Mouse (Mus musculus) neural tube, embryonic 14.5 days (tissue): ENCODE measurements around the gene Nrsn1. TPM values are rescaled to one million over a fixed set of nuclear protein-coding genes. Genes with fewer than 3 reads are reported as not detected.

Source experiments
- ATAC-seq: fragments of 200-750 bp; cut with Nextera tagmentation; 2 replicates; pipeline ENCODE4 v1.8.0; 2017; ENCODE audit warnings: low read depth, mild to moderate bottlenecking, moderate TSS enrichment, moderate library complexity
- H3K27ac ChIP-seq: fragments of 300-500 bp; sonication (generic); 2 replicates; pipeline ENCODE4 v1.5.1; 2014; ENCODE audit warnings: low read depth, mild to moderate bottlenecking, control low read depth, low read length, moderate library complexity, mixed read lengths
- H3K27me3 ChIP-seq: fragments of 300-500 bp; sonication (generic); 2 replicates; pipeline ENCODE4 v1.6.1; 2014; ENCODE audit warnings: low read length; ENCODE audit not compliant: control insufficient read depth, insufficient read depth
- H3K36me3 ChIP-seq: fragments of 300-500 bp; sonication (generic); 2 replicates; pipeline ENCODE4 v1.6.1; 2014; ENCODE audit warnings: low read length, mixed read lengths; ENCODE audit not compliant: control insufficient read depth, insufficient read depth
- H3K4me1 ChIP-seq: fragments of 300-500 bp; sonication (generic); 2 replicates; pipeline ENCODE4 v1.6.1; 2014; ENCODE audit warnings: low read length; ENCODE audit not compliant: control insufficient read depth, insufficient read depth
- H3K4me2 ChIP-seq: fragments of 300-500 bp; sonication (generic); 2 replicates; pipeline ENCODE4 v1.6.1; 2014; ENCODE audit warnings: mild to moderate bottlenecking, low read depth, low read length, control low read depth
- H3K4me3 ChIP-seq: fragments of 300-500 bp; sonication (generic); 2 replicates; pipeline ENCODE4 v1.5.1; 2014; ENCODE audit warnings: low read depth, low read length, control low read depth, mixed read lengths
- H3K9ac ChIP-seq: fragments of 300-500 bp; sonication (generic); replicated peaks from 2 replicates; pipeline ENCODE4 v1.6.1; 2014; ENCODE audit warnings: low read depth, mild to moderate bottlenecking, control low read depth, low read length, mixed read lengths
- H3K9me3 ChIP-seq: fragments of 300-500 bp; sonication (generic); 2 replicates; pipeline ENCODE4 v1.6.1; 2016; ENCODE audit warnings: low read length; ENCODE audit not compliant: control insufficient read depth
- WGBS: fragments of 180-500 bp; shearing (Covaris S2); extraction: QIAGEN DNeasy Blood & Tissue Kit; methylation state at CpG from one replicate; pipeline ENCODE4 v1.1.7; 2014; 5-methylcytosine and 5-hydroxymethylcytosine counted together
- polyA plus RNA-seq: library from polyadenylated mRNA; unstranded; fragments of >200 nt; fragmentation: Nextera tagmentation; extraction: Ambion mirVana; gene quantifications from 2 replicates; pipeline ENCODE4 v1.2.1, GENCODE M21; 2014

Nrsn1 gene
- polyA plus RNA-seq, 1 experiment from 2014 or later, result 63.1 TPM

DNA sequence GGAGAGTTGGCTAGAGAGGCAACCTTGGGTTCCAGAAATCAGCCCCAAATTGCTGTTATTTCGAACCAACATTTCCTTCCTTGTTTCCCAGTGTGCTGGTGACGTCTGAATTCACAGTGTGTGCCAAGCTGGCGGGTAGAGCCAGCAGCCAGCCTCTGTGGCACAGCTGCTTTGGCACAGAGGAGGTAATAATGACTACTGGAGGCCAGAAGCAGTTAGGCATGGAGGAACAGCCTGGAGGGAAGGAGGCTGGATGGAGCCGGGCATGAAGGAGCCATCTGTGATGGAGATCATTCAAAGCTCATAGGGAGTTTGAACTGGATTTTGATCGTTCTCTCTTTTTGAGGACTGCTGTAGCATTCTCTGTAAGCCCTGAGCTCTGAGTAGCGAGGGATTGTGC lies 12.7 kb downstream of the Nrsn1 start:
- Histone ChIP-seq H3K27me3 (no peaks in the 10 kb centered on the region), H3K9ac (no peak overlapping the region), H3K36me3 (no peaks in the 10 kb centered on the region), H3K27ac (no peak overlapping the region), H3K4me3 (no peak overlapping the region), H3K4me1 (no peaks in the 10 kb centered on the region), H3K9me3 (no peaks in the 10 kb centered on the region), H3K4me2 (no peak overlapping the region)
- WGBS, result 65% methylated on average over 6 of the region's 6 CpGs
- peak; percentile 88; the same call in 1 of the 2 replicates for ATAC-seq

DNA sequence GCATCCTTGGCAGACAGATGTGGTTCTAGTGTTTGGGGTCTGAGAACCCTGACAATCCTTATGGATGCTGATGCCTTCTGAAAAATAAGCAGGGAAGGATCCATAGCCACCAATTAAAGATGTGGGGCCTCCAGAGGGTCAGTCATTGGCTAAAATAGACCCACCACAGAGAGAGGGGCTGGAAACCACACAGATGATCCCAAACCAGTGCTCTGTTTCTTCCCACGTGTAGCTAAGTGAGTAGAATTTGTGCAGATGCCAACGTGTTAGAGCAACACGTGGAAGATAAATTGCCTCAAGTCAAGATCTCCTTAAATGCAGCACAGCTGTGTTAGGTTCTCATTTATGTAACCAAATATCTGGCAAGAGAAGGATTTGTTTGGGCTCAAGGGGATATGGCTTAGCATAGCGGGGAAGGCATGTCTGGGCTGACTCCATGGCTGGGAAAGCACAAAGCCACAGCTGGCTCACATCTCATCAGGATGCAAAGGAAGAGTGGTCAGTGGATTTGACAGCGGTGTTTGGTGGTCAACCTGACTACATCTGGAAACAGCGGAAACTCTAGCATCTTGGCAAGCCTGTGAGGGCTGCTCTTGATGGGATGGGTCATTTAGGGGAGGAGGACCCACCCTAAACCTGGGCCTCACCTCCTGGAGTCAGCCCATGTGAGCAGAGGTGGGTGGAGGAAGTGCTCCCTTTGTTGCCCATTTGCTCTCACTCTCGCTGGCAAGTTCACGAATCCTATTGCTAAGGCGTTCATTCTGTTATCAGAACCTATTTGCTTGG lies 15.6 kb downstream of the Nrsn1 start:
- no peaks in the 10 kb centered on the region for H3K36me3 ChIP-seq
- H3K27me3 ChIP-seq, result no peaks in the 10 kb centered on the region
- WGBS, result 81% methylated on average over 9 of the region's 9 CpGs
- no peak overlapping the region for H3K27ac ChIP-seq
- no peaks in the 10 kb centered on the region for H3K9me3 ChIP-seq
- H3K4me2 ChIP-seq, result no peak overlapping the region
- ATAC-seq, result no peak
- H3K4me1 ChIP-seq, result no peaks in the 10 kb centered on the region
- no peak overlapping the region for H3K4me3 ChIP-seq
- no peak overlapping the region for H3K9ac ChIP-seq

DNA sequence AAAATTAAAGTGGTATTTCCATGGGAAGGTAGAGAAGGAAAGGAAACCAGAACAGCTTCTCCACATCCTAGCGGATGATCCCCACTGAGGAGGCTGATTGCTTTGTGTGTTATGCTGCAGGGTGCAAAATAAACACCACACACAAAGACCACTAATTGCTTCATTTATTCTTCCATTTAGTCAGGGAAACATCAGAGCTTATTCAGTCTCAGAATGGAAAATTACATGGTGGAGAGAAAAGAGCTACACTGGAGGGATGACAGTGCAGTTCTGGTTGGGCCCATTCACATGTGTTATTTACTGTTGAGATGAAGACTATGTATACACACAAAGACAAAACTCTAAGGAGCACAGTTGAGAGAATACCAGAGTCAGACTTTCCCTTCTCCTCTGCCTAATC lies 18.4 kb downstream of the Nrsn1 start:
- ATAC-seq, result no peak
- WGBS, result 62% methylated on average over 1 of the region's 1 CpGs
- no peak overlapping the region for H3K4me3 ChIP-seq

DNA sequence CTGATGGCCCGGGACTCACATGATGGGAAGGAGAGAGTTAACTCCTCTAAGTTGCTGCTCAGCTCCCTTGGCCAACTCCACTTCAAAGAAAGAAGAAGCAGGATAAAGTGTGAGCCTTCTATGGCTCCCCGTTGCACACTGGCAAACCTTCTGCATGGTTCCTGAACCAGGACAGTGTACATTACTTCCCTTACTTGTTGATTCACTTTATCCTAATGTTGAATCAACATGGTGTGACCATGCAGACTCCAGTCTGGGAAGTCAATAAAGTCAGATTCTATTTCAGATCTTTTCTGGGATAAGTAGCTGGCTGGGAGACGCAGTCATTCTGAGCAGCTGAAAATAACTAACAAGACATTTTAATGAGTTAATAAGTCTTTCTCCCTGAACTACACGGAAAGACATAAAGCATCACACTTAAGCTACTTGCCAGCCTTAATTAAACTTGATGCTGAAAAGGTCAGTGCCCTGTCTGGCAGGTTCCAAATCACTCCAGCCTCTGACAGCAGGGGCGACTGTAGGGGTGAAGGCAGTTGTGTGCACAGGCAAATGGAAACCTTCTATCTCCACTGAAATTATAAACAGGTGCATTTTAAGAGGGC lies 50.0 kb downstream of the Nrsn1 start:
- H3K4me2 ChIP-seq, result no peak overlapping the region
- no peaks in the 10 kb centered on the region for H3K27me3 ChIP-seq
- H3K36me3 ChIP-seq, result no peaks in the 10 kb centered on the region
- no peaks in the 10 kb centered on the region for H3K4me1 ChIP-seq
- H3K27ac ChIP-seq, result no peak overlapping the region
- no peaks in the 10 kb centered on the region for H3K9me3 ChIP-seq
- no peak for ATAC-seq
- 73% methylated on average over 5 of the region's 5 CpGs for WGBS
- no peak overlapping the region for H3K9ac ChIP-seq
- no peak overlapping the region for H3K4me3 ChIP-seq

More for the DNA sequence above, 18.4 kb downstream of the Nrsn1 start:
- Histone ChIP-seq H3K27ac (no peak overlapping the region), H3K4me1 (no peaks in the 10 kb centered on the region), H3K4me2 (no peak overlapping the region), H3K9ac (no peak overlapping the region), H3K9me3 (no peaks in the 10 kb centered on the region), H3K27me3 (no peaks in the 10 kb centered on the region), H3K36me3 (no peaks in the 10 kb centered on the region)

DNA sequence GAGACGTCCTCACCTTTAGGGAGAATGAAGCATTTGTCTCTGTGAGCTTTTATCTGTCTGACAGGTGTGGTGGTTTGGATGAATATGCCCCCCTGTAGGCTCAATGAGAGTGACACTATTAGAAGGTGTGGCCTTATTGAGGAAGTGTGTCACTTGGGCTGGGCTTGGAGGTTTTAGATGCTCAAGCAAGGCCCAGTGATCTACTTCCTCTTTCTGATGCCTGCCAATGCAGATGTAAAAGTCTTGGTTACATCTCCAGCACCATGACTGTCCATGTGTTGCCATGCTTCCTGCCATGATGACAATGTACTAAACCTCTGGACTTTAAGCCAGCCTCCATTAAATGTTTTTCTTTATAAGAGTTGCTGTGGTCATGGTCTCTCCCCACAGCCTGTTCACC lies 51.9 kb downstream of the Nrsn1 start:
- H3K27ac ChIP-seq, result no peak overlapping the region
- no peak for ATAC-seq
- 90% methylated on average over 1 of the region's 1 CpGs for WGBS
- H3K4me2 ChIP-seq, result no peak overlapping the region
- H3K4me3 ChIP-seq, result no peak overlapping the region
- H3K27me3 ChIP-seq, result no peaks in the 10 kb centered on the region
- H3K9me3 ChIP-seq, result no peaks in the 10 kb centered on the region
- H3K9ac ChIP-seq, result no peak overlapping the region
- H3K4me1 ChIP-seq, result no peaks in the 10 kb centered on the region
- no peaks in the 10 kb centered on the region for H3K36me3 ChIP-seq

DNA sequence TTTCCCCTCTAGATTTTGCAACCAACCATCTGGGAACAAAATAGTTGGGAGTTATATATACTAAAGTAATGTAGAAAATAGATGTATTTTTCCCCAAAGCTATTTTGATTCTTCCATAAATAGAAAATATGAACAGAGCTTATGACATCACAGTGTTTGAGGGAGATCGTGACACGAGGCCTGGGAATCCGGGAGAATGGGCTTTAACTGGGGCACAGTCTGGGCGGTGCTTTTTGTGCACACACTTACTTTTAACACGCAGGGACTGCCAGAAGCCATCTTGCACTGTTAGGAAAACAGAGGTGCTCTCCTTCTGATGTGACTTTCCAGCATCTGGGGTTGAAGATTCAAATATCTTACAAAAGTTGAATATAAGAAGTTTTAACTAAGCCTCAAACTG lies 63.4 kb downstream of the Nrsn1 start:
- no peaks in the 10 kb centered on the region for H3K27me3 ChIP-seq
- no peak overlapping the region for H3K27ac ChIP-seq
- H3K4me2 ChIP-seq, result no peak overlapping the region
- H3K4me3 ChIP-seq, result no peak overlapping the region
- WGBS, result 90% methylated on average over 5 of the region's 5 CpGs
- H3K4me1 ChIP-seq, result no peaks in the 10 kb centered on the region
- no peak overlapping the region for H3K9ac ChIP-seq
- ATAC-seq, result no peak
- H3K36me3 ChIP-seq, result no peaks in the 10 kb centered on the region
- no peaks in the 10 kb centered on the region for H3K9me3 ChIP-seq

Other genes starting within 250 kb of the Nrsn1 start
- 2.0 and 2.5 TPM in 2 replicates for gene Dcdc2a, start 214.5 kb downstream of the Nrsn1 start, polyA plus RNA-seq